Mouse (Mus musculus): ENCODE results near the gene Smarcd1. TPM values are rescaled to one million over a fixed set of nuclear protein-coding genes. Genes with fewer than 3 reads are reported as not detected.
"Not testable (repeated sequence)": the region's sequence is repeated elsewhere in the genome, so short reads cannot be mapped to it uniquely, and the experiment has no call there.

The Smarcd1 gene
- total RNA-seq, 2 experiments from 2014 or later: 46.5 to 47.7 TPM

DNA sequence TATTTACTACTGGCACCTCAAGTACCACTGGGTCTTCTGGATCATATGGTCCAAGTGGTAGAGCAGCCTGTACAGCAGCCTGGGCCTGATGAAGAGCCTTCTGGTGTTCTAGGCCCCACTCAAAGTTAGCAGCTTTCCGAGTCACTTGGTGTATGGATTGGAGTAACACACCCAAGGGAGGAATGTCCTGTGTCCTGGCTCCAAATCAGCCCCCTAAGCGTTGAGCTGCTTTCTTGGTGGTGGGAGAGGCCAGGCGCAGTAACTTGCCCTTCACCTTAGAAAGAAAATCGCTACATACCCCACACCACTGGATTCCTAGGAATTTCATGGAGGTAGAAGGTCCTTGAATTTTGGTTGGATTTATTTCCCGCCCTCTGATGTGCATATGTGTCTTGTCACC is 17.8 kb upstream of the Smarcd1 start:
- no peak for DNase-seq

DNA sequence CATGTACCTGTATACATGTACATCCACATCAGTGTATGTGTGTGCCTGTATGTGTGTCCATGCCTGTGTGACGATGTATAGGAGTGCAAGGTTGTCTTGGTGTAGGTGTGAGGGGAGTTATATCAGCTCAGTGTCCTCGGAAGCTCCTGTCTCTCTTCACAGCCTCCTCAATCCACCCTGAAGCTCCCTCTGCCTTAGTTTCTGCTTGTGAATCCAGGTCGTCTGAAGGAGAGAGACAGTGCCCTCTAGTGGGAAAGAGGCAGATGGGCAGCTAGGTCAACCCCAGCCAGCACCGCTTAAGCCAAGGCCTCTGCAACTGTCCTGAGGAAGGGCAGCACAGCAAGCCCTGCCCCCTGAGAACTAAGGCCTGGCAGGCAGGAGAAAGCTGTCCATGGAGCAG is 13.2 kb upstream of the Smarcd1 start:
- peak; percentile 67 for DNase-seq

GRCm38 (mm10) chr15:99690924-99691323 is 11.0 kb upstream of the Smarcd1 start:
- DNase-seq: no peak

DNA sequence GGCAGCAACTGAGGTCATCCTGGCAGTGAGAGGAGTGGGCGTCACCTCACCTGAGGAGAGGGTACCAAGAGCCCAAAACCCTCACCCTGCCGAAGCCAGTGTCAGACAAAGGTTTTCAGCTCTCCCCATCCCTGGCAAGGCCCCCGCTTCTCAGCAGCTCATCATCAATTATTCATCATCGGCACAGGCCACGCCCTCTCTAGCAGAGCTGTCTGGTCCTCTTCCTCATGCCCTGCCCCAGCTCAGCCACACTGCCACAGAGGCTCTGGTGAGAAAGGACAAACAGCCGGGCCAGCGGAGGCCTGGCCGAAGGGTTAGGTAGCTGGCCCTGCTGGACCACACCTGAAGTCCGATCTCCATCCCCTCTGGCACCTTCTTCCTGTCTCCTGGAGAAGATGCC is 10.0 kb upstream of the Smarcd1 start:
- DNase-seq: no peak

DNA sequence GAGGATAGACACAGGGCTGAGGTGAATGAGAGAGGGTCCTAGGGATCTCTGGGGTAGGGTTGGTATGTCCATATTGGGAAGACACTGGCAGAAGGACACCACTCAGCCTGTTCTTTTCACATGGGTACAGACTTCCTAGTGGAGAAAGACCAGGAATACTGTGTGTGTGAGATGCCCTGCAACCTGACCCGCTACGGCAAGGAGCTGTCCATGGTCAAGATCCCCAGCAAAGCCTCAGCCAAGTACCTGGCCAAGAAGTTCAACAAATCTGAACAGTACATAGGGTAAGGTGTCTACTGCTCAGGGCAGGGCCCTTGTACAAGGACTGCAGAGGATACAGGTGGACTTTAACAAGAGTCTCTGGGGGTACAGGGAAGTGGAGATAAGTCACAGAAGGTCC is 4.6 kb upstream of the Smarcd1 start:
- DNase-seq: no peak

GRCm38 (mm10) chr15:99698533-99699085 is 3.3 kb upstream of the Smarcd1 start:
- no peak for DNase-seq

GRCm38 (mm10) chr15:99699715-99700114 is 2.2 kb upstream of the Smarcd1 start:
- no peak for DNase-seq

DNA sequence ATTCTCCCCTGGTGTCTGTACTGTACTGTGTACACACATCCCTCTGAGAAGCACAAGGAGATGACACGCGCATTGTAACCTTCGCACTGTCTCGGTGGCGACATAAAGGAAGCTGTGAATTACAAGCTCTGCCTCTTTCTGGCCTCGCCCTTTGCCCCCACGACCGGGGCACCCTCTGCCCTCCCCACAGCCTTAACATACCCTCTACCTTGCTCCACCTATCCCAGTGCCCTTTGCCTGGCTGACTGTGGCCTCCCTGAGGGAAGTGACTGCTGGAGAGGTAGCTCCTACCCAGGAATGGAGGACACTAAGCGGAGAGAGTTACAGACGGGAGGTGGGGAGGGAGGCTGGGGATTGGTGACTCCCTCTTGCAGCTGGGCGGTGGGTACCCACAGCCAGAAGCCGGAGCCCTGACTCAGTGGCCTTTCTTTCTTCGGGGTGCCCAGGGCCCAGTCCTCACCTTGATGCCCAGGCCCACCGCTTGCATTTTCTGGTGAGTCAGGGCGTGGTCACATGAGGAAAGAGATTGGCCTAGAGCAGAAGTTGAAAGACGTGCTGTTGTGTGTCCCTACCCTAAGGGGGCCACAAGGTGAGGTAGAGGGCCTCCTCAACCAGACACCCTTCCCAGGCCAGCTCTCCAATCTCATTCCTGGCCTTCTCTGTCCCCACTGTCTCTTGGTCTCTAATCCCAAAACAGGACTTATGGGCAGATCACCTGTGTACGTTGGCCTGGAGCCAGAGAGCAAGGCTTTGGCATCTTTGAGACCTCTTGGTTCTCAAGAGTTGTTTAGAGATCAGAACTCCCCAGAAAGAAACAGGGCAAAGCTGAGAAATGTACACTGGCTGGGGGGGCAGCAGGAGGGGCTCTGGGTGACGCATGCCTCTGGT is 1.5 kb upstream of the Smarcd1 start:
- no peak for DNase-seq

DNA sequence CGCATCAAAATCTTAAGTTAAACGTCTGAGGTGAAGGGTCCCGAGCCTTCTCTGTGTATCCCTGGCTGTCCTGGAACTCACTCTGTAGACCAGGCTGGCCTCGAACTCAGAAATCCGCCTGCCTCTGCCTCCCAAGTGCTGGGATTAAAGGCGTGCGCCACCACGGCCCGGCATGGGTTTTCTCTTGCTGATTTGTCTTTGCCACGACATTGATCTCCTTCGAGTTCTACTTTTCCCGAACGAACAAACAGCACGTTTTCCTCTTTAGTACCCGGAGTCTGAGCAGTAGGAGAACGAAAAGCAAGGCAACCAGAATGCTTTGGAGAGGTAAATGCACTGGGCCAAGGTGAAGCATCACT is 310 bp upstream of the Smarcd1 start:
- DNase-seq: not testable (repeated sequence)

DNA sequence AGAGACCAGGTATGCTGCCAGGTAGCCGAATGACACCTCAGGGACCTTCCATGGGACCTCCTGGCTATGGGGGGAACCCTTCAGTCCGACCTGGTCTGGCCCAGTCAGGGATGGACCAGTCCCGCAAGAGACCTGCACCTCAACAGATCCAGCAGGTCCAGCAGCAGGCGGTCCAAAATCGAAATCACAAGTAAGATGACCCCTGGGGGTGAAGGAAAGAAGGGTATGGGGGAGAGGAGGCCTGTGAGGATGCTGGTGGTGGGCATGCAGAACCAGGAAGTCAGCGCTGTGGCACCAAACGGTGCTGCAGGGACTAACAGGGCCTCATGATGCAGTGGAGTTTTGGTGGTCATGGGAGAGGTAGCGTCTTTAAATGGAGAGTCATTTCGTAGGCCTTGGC is 1.2 kb downstream of the Smarcd1 start:
- DNase-seq: no peak

GRCm38 (mm10) chr15:99703676-99704040 is 1.7 kb downstream of the Smarcd1 start:
- DNase-seq: no peak

DNA sequence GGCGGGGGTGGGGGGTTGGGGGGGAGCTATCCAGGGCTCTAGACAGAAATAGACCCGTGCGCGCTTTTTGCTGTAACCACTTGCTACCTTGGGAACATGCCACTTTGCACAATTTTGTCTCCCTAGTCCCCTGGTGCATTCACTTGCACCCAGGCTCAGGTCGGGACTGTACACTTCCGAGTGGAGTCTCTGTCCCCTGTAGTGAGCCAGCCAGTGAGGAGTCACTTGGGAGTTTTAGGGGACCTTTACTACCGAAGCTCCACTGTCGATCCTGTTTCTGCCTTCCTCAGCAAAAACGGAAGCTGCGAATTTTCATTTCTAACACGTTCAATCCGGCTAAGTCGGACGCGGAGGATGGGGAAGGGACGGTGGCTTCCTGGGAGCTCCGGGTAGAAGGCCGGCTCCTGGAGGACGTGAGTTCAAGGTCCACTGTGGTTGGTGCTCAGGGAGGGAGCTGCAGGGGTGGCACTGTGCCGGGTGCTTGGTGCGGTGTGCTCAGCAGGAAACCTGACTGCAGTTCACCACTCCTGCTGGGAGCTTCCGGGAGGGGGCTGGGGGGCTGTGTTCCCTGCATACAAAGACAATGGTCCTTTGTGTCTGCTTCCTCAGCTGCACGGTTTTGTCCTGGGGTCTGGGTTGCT is 2.2 kb downstream of the Smarcd1 start:
- DNase-seq: peak; percentile 52

DNA sequence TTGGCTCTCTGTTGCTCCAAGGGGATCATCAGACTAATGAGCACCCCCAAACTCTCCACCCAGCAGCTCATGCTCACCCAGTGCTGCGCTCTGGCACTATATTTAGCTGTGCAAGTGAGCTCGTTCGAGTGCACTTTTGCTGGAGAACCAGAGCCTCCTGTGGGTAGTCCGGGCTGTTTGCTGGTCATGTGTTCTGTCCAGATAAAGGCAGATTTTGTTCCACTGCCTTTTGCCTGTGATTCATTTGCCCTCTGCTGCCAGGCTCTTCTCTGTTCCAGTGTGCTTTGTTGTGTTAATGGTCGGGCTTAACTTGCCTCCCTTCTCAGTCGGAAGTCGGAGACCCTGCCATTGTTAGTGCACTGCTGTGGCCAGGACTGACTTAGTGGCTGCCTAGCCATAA is 3.0 kb downstream of the Smarcd1 start:
- DNase-seq: peak; percentile 65

DNA sequence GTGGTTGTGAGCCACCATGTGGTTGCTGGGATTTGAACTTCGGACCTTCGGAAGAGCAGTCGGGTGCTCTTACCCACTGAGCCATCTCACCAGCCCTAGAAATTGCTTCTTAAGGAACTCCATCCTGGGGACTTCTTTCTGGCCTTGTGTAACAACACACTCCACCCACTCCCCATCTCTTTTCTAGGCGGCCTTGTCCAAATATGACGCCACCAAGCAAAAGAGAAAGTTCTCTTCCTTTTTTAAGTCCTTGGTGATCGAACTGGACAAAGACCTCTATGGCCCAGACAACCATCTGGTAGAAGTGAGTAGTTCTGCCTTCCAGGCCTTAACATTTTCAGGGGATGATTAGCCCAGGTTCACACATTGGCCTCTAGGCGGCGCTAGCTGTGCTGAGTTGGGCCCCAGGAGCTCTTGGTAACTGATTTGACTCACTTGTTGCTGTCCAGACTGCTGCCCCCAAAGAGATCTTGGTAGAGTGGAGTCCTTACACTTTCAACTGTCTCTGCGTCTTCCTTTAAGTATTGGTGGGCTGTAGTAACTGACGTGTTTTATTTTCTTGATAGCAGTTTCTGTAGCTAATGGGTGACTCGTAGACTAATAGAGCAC is 3.6 kb downstream of the Smarcd1 start, which contains the start of gene Gm17349:
Gm17349 (minus strand) TSS at position 51 of the 609 bp plus-strand sequence.
- DNase-seq: peak; percentile 80

DNA sequence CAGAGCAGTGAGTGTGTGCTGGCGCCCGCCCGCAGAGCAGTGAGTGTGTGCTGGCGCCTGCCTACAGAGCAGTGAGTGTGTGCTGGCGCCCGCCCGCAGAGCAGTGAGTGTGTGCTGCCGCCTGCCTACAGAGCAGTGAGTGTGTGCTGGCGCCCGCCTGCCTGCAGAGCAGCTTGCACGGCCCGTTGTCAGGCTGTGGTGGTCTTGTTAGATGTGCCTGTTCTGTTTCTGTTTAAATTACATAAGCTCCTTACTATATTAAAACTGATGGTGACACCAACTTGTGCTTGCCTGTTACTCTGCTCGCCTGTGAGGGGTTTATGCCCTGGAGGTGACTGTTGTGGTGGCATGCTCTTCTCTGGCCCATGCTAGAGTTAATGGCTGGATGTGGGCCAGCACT is 6.2 kb downstream of the Smarcd1 start:
- no peak for DNase-seq

- DNase-seq: no peak
Measured at GRCm38 (mm10) chr15:99710221-99711190, 8.6 kb downstream of the Smarcd1 start.

DNA sequence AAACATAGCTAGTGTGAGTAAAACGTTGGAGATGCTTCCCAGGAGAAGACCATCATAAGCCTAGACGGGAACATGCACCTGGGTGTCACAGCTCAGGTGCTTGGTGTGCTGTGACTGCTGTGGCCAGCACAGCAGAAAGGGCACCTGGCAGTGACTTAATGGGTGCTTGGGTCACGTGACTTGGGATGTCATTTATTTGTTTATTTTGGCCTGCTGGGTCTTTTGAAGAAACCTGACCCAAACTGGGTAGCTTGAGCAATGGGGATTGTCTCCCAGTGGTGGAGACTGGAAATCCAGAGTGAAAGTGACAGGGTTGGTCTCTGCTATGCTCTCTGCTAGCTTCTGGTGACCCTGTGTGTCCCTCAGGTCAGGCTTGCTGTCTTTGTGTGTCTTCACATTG is 9.6 kb downstream of the Smarcd1 start:
- DNase-seq: no peak

- DNase-seq: no peak
Measured at GRCm38 (mm10) chr15:99712666-99713559, 11.0 kb downstream of the Smarcd1 start.

DNA sequence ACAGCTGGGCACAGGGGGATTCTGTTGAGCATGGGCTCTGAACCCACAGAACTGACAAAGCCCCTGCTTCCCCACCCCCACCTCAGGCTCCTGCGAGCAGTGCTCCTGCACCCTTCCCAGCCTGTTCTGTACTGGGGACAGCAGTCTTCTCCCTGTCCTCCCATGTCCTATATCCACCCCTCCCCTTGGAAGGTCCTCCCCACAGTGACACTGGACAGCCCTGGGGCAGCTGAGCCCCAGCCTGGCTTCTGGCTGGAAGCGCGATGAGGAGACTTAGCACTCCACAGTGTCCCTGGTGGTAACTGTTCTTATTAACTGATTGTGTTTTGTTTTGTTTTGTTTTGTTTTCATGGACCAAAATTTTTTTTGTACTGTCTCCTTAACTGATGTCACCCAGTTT is 11.6 kb downstream of the Smarcd1 start:
- DNase-seq: no peak

GRCm38 (mm10) chr15:99714206-99714605 is 12.3 kb downstream of the Smarcd1 start:
- no peak for DNase-seq

- peak; percentile 85 for DNase-seq
Measured at GRCm38 (mm10) chr15:99714858-99715257, 12.9 kb downstream of the Smarcd1 start.
